Mouse (Mus musculus) thymus, adult 2 months (tissue): Measurements from ENCODE around the gene Vmn2r124.
"Not testable (repeated sequence)": the region's sequence is repeated elsewhere in the genome, so short reads cannot be mapped to it uniquely, and the experiment has no call there.

Experiments
- CTCF ChIP-seq: fragments of 200-500 bp; IDR thresholded peaks from 2 replicates; pipeline ENCODE4 v1.5.1; 2012; ENCODE audit warnings: mild to moderate bottlenecking, control low read depth, low read length, moderate library complexity, borderline replicate concordance; ENCODE audit not compliant: control insufficient read depth, poor library complexity, insufficient read depth; ENCODE audit errors: extremely low read depth
- POLR2A ChIP-seq: fragments of 200-500 bp; IDR thresholded peaks from 2 replicates; pipeline ENCODE4 v1.6.1; 2012; ENCODE audit warnings: mild to moderate bottlenecking, low read length, control low read depth, moderate library complexity; ENCODE audit not compliant: control insufficient read depth, poor library complexity, insufficient read depth; ENCODE audit errors: extremely low read depth

DNA sequence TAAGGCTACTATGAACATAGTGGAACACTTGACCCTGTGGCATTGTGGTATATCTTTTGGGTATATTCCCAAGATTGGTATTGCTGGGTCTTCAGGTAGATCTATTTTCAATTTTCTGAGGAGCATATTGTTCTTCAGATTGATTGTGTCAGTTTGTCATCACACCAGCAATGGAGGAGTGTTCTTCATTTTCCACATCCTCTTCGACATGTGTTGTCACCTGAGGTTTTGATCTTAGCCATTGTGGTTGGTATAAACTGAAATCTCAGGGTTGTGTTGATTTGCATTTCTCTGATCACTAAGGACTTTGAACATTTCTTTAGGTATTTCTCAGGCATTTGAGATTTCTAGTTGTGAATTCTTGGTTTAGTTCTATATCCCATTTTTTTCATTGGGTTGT is 46.4 kb downstream of the Vmn2r124 start:
- not testable (repeated sequence) for TF ChIP-seq CTCF, POLR2A
